Mouse (Mus musculus): ENCODE results near the gene Gm28230.

Gm28230 gene

GRCm38 (mm10) chr2:74763976-74764375, 37.4 kb downstream of the Gm28230 start:
- no peak for DNase-seq (ENCODE audit: low spot score in 2 of 2)

GRCm38 (mm10) chr2:74774359-74774758, 47.8 kb downstream of the Gm28230 start:
- no peak for DNase-seq (ENCODE audit: low spot score in 2 of 2)

- no peak for DNase-seq (ENCODE audit: low spot score in 2 of 2)
Measured at GRCm38 (mm10) chr2:74777536-74778275, 51.2 kb downstream of the Gm28230 start.

GRCm38 (mm10) chr2:74781386-74781785, 54.9 kb downstream of the Gm28230 start:
- DNase-seq (ENCODE audit: low spot score in 2 of 2), result no peak

GRCm38 (mm10) chr2:74795531-74795930, 69.0 kb downstream of the Gm28230 start:
- DNase-seq (ENCODE audit: low spot score in 2 of 2), result no peak
